Mouse (Mus musculus) right cerebral cortex, adult 2 months (tissue): Measurements from ENCODE around the gene Vmn2r55.
"Not testable (repeated sequence)": the region's sequence is repeated elsewhere in the genome, so short reads cannot be mapped to it uniquely, and the experiment has no call there.

ENCODE experiments used
- DNase-seq, 2 experiments: peaks; one replicate each; pipeline ENCODE4 v3.0.0; 2021 to 2022; ENCODE audit warnings: low spot score in 2 of 2

Gene Vmn2r55

GRCm38 (mm10) chr7:12684903-12685302, at the start of gene Vmn2r55:
Gene Vmn2r55 (minus strand): TSS chr7:12685003.
- DNase-seq = not testable (repeated sequence)

GRCm38 (mm10) chr7:12640219-12640618, 44.6 kb downstream of the Vmn2r55 start, which contains the start of gene Vmn2r54:
Gene Vmn2r54 (minus strand): TSS chr7:12640319.
- DNase-seq = not testable (repeated sequence)

GRCm38 (mm10) chr7:12608688-12609087, 76.1 kb downstream of the Vmn2r55 start, which contains the start of gene Vmn2r53:
Gene Vmn2r53 (minus strand): TSS chr7:12608788.
- no peak for DNase-seq
